ENCODE assay signal across 17 mouse cellular contexts in the genomic region with DNA sequence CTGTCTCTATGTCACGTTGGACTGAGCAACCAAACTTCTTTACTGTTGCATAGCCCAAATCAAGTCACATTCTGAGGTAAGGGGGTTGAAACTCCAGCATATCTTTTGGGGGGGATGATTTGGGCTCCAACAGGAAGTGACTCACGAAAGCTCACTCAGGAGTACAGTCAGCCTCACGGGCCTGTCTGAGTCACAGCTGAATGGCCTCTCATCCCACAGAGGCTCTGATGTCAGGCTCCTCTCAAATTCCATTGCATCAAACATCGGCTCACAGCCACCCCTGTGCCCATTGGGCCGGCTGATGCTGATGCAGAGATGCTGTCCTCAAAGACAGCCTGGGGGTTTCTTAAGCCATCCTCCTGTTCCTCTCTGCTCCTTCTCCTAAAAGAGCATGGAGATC. TPM values are rescaled to one million over a fixed set of nuclear protein-coding genes. Genes with fewer than 3 reads are reported as not detected.
A peak's percentile ranks its signal among the peaks of the same experiment; 100 is the strongest.
DNase-seq lines count a peak whose midpoint lies in the region; ATAC-seq and TF ChIP-seq lines count a peak whose summit lies in the region.
"Had no signal": no experiment of that assay in that cellular context is flagged by ENCODE, and none has a peak within 500 bp of the region (broad histone marks: within the 10 kb centered on the region; RNA-seq: fewer than 3 reads in every experiment).

No protein-coding gene starts in this region.

- H3K4me2 ChIP-seq in lung, postnatal 0 days (replicated peaks; ENCODE audit: low read depth, low read length): no peak overlapping the region
- H3K4me2 ChIP-seq in kidney, embryonic 14.5 days (replicated peaks; ENCODE audit: low read depth, low read length): no peak overlapping the region
- H3K4me2 ChIP-seq: limb, embryonic 13.5 days had no signal

- no peaks in the 10 kb centered on the region for H3K36me3 ChIP-seq in lung, postnatal 0 days (ENCODE audit: insufficient read depth, low read length)
- H3K36me3 ChIP-seq in thymus, adult 2 months (ENCODE audit: control insufficient read depth, insufficient read depth, low read length): no peaks in the 10 kb centered on the region
- no peaks in the 10 kb centered on the region for H3K36me3 ChIP-seq in kidney, embryonic 14.5 days (ENCODE audit: control insufficient read depth, insufficient read depth, low read length)
- H3K36me3 ChIP-seq: limb, embryonic 13.5 days had no signal

- 26% methylated on average over 5 of the region's 5 CpGs for WGBS in lung, postnatal 0 days
- 34% methylated on average over 5 of the region's 5 CpGs for WGBS in thymus, adult 2 months
- WGBS in kidney, embryonic 14.5 days: 31% methylated on average over 5 of the region's 5 CpGs

- no peak overlapping the region for H3K4me3 ChIP-seq in lung, postnatal 0 days (ENCODE audit: low read depth, low read length)
- no peak overlapping the region for H3K4me3 ChIP-seq in embryonic fibroblast, embryonic 13.5 days (ENCODE audit: insufficient read depth, low read length)
- no peak overlapping the region for H3K4me3 ChIP-seq in thymus, adult 2 months (ENCODE audit: control insufficient read depth, insufficient read depth, low read length)
- no peak overlapping the region for H3K4me3 ChIP-seq in kidney, embryonic 14.5 days (ENCODE audit: low read length)
- H3K4me3 ChIP-seq: limb, embryonic 13.5 days had no signal

- H3K9me3 ChIP-seq in lung, postnatal 0 days (ENCODE audit: low read length): no peaks in the 10 kb centered on the region
- no peaks in the 10 kb centered on the region for H3K9me3 ChIP-seq in kidney, embryonic 14.5 days (ENCODE audit: control insufficient read depth, low read length)
- H3K9me3 ChIP-seq: limb, embryonic 13.5 days had no signal

- H3K27me3 ChIP-seq in lung, postnatal 0 days (replicated peaks; ENCODE audit: insufficient read depth, low read length): peaks cover 28% of the 10 kb centered on the region
- H3K27me3 ChIP-seq in thymus, adult 2 months (ENCODE audit: control insufficient read depth, insufficient read depth, low read length): no peaks in the 10 kb centered on the region; the same call in 1 of the 2 replicates
- peaks cover 39% of the 10 kb centered on the region for H3K27me3 ChIP-seq in kidney, embryonic 14.5 days (ENCODE audit: control insufficient read depth, insufficient read depth, low read length)

- DNase-seq in lung, postnatal 0 days (ENCODE audit: low spot score): no peak
- DNase-seq in lung, postnatal 14 days: no peak
- DNase-seq in adrenal gland, adult 2 months: peak; percentile 86
- no peak for DNase-seq in thymus, adult 2 months
- DNase-seq in urinary bladder, postnatal 10 days (ENCODE audit: low spot score): no peak
- DNase-seq in thymus, postnatal 4 days: no peak
- DNase-seq: embryo, embryonic 11 days; kidney, postnatal 10 days; lung, adult 2 months; spleen, adult 18-20 months had no signal

- no peak overlapping the region for H3K9ac ChIP-seq in lung, postnatal 0 days (replicated peaks; ENCODE audit: low read depth)
- H3K9ac ChIP-seq in kidney, embryonic 14.5 days (ENCODE audit: low read depth, low read length): no peak overlapping the region
- H3K9ac ChIP-seq: limb, embryonic 13.5 days had no signal

- no peak overlapping the region for H3K27ac ChIP-seq in lung, postnatal 0 days (ENCODE audit: low read length)
- H3K27ac ChIP-seq in embryonic fibroblast, embryonic 13.5 days (ENCODE audit: insufficient read depth, low read length): peak overlapping the region; percentile 96
- no peak overlapping the region for H3K27ac ChIP-seq in thymus, adult 2 months (ENCODE audit: control insufficient read depth, insufficient read depth, low read length)
- H3K27ac ChIP-seq in kidney, embryonic 14.5 days (ENCODE audit: low read depth, low read length): no peak overlapping the region
- H3K27ac ChIP-seq: limb, embryonic 13.5 days had no signal

- H3K4me1 ChIP-seq in lung, postnatal 0 days (ENCODE audit: insufficient read depth, low read depth, low read length): peaks cover 2% of the 10 kb centered on the region; the same call in 1 of the 2 replicates
- H3K4me1 ChIP-seq in embryonic fibroblast, embryonic 13.5 days (ENCODE audit: control insufficient read depth, insufficient read depth, low read length): peaks cover 13% of the 10 kb centered on the region
- peaks cover 6% of the 10 kb centered on the region; the same call in 1 of the 2 replicates for H3K4me1 ChIP-seq in thymus, adult 2 months (replicated peaks; ENCODE audit: control insufficient read depth, insufficient read depth, low read length)
- peaks cover 3% of the 10 kb centered on the region; the same call in 1 of the 2 replicates for H3K4me1 ChIP-seq in kidney, embryonic 14.5 days (ENCODE audit: control insufficient read depth, insufficient read depth, low read length)

- TF ChIP-seq POLR2A in embryonic fibroblast, embryonic 13.5 days (IDR thresholded peaks at IDR 0.05; ENCODE audit: low read depth, low read length): peak; percentile 35; the same call in 1 of the 2 replicates
- TF ChIP-seq POLR2A in thymus, adult 2 months (IDR thresholded peaks at IDR 0.05; ENCODE audit: control insufficient read depth, extremely low read depth, insufficient read depth, low read length, poor library complexity): no peak

- no peak for TF ChIP-seq EP300 in lung, postnatal 0 days (IDR thresholded peaks at IDR 0.05)

- peak; percentile 25; the same call in 1 of the 2 replicates for ATAC-seq in lung, postnatal 0 days
- ATAC-seq in kidney, embryonic 14.5 days (ENCODE audit: low FRiP score, low TSS enrichment): no peak

- no peak for TF ChIP-seq CTCF in lung, postnatal 0 days (IDR thresholded peaks at IDR 0.05)
- no peak for TF ChIP-seq CTCF in embryonic fibroblast, embryonic 13.5 days (IDR thresholded peaks at IDR 0.05; ENCODE audit: borderline replicate concordance, insufficient read depth, low read length)
- no peak for TF ChIP-seq CTCF in thymus, adult 2 months (IDR thresholded peaks at IDR 0.05; ENCODE audit: borderline replicate concordance, control insufficient read depth, extremely low read depth, insufficient read depth, low read length, poor library complexity)

RNA-seq across cellular contexts. Expression of a gene that starts 2.2 kb away (rescaled TPM):
- polyA plus RNA-seq in lung, postnatal 0 days (2015; fragmentation: Nextera tagmentation; extraction: Ambion mirVana): not detected in 2 replicates
- total RNA-seq in adrenal gland, adult 2 months (2021): not detected
- polyA plus RNA-seq in adrenal gland, adult 2 months (2012; rRNA removed): 0.06 TPM in 1 of 2 replicates, not detected in the other
- polyA plus RNA-seq in embryonic fibroblast, embryonic 13.5 days (2011; ENCODE audit: insufficient read length, low read depth, missing spikeins): not detected in 2 replicates
- 0.10 and 0.23 TPM in 2 replicates for polyA plus RNA-seq in thymus, adult 2 months (2012; rRNA removed)
- not detected in 2 replicates for polyA plus RNA-seq in kidney, embryonic 14.5 days (2014; fragmentation: Nextera tagmentation; extraction: Ambion mirVana)
- total RNA-seq: heart, adult 8-10 months; heart, postnatal 25 days had no signal
- polyA plus RNA-seq: intestine, embryonic 14.5 days; lung, adult 2 months had no signal

RNA-seq across cellular contexts. Expression of a gene that starts 9.5 kb away (rescaled TPM):
- not detected in 2 replicates for polyA plus RNA-seq in lung, postnatal 0 days (2015; fragmentation: Nextera tagmentation; extraction: Ambion mirVana)
- not detected for total RNA-seq in adrenal gland, adult 2 months (2021)
- not detected in 2 replicates for polyA plus RNA-seq in adrenal gland, adult 2 months (2012; rRNA removed)
- polyA plus RNA-seq in embryonic fibroblast, embryonic 13.5 days (2011; ENCODE audit: insufficient read length, low read depth, missing spikeins): not detected in 2 replicates
- 0.09 TPM in 1 of 2 replicates, not detected in the other for polyA plus RNA-seq in thymus, adult 2 months (2012; rRNA removed)
- 0.13 and 0.62 TPM in 2 replicates for polyA plus RNA-seq in kidney, embryonic 14.5 days (2014; fragmentation: Nextera tagmentation; extraction: Ambion mirVana)
- total RNA-seq: heart, adult 8-10 months; heart, postnatal 25 days; left cerebral cortex, adult 18-20 months had no signal
- polyA plus RNA-seq: intestine, embryonic 14.5 days had no signal

RNA-seq across cellular contexts. Expression of a gene that starts 23.6 kb away (rescaled TPM):
- 0.04 TPM in 1 of 2 replicates, not detected in the other for polyA plus RNA-seq in lung, postnatal 0 days (2015; fragmentation: Nextera tagmentation; extraction: Ambion mirVana)
- not detected for total RNA-seq in adrenal gland, adult 2 months (2021)
- not detected in 2 replicates for polyA plus RNA-seq in adrenal gland, adult 2 months (2012; rRNA removed)
- polyA plus RNA-seq in embryonic fibroblast, embryonic 13.5 days (2011; ENCODE audit: insufficient read length, low read depth, missing spikeins): not detected in 2 replicates
- 0.15 and 0.27 TPM in 2 replicates for polyA plus RNA-seq in thymus, adult 2 months (2012; rRNA removed)
- 0.30 and 0.34 TPM in 2 replicates for polyA plus RNA-seq in kidney, embryonic 14.5 days (2014; fragmentation: Nextera tagmentation; extraction: Ambion mirVana)
- total RNA-seq: heart, adult 8-10 months; heart, postnatal 25 days; left cerebral cortex, adult 18-20 months had no signal
- polyA plus RNA-seq: intestine, embryonic 14.5 days had no signal

RNA-seq across cellular contexts. Expression of a gene that starts 24.6 kb away (rescaled TPM):
- 0.17 and 0.39 TPM in 2 replicates for polyA plus RNA-seq in lung, postnatal 0 days (2015; fragmentation: Nextera tagmentation; extraction: Ambion mirVana)
- 1 to 10 TPM in 1 of 2 experiments, under 1 TPM in 1; 0.46 to 3.0 TPM for total RNA-seq in adrenal gland, adult 2 months (2021)
- polyA plus RNA-seq in adrenal gland, adult 2 months (2012; rRNA removed): 0.67 and 4.4 TPM in 2 replicates
- polyA plus RNA-seq in embryonic fibroblast, embryonic 13.5 days (2011; ENCODE audit: insufficient read length, low read depth, missing spikeins): not detected in 2 replicates
- 1.7 and 2.4 TPM in 2 replicates for polyA plus RNA-seq in thymus, adult 2 months (2012; rRNA removed)
- polyA plus RNA-seq in kidney, embryonic 14.5 days (2014; fragmentation: Nextera tagmentation; extraction: Ambion mirVana): 0.11 and 0.20 TPM in 2 replicates
- total RNA-seq: heart, adult 8-10 months; heart, postnatal 25 days had no signal
- polyA plus RNA-seq: lung, adult 2 months had no signal

RNA-seq across cellular contexts. Expression of a gene that starts 32.8 kb away (rescaled TPM):
- polyA plus RNA-seq in lung, postnatal 0 days (2015; fragmentation: Nextera tagmentation; extraction: Ambion mirVana): 110 and 118 TPM in 2 replicates
- 10 to 100 TPM; 66.0 to 98.7 TPM for total RNA-seq in adrenal gland, adult 2 months (2021)
- 18.0 and 18.4 TPM in 2 replicates for polyA plus RNA-seq in adrenal gland, adult 2 months (2012; rRNA removed)
- 172 and 190 TPM in 2 replicates for polyA plus RNA-seq in embryonic fibroblast, embryonic 13.5 days (2011; ENCODE audit: insufficient read length, low read depth, missing spikeins)
- polyA plus RNA-seq in thymus, adult 2 months (2012; rRNA removed): 41.9 and 45.0 TPM in 2 replicates
- 122 and 150 TPM in 2 replicates for polyA plus RNA-seq in kidney, embryonic 14.5 days (2014; fragmentation: Nextera tagmentation; extraction: Ambion mirVana)
